Mouse (Mus musculus) c-Kit-positive CD71-positive TER-119-negative erythroid progenitor cells, embryonic 14.5 days (primary cell): Measurements from ENCODE around the gene Abcg4.
"Not testable (repeated sequence)": the region's sequence is repeated elsewhere in the genome, so short reads cannot be mapped to it uniquely, and the experiment has no call there.

ENCODE experiments used
- DNase-seq: peaks from one replicate; pipeline ENCODE4 v3.0.0-alpha.2; 2013; ENCODE audit warnings: low read depth

Abcg4 gene

DNA sequence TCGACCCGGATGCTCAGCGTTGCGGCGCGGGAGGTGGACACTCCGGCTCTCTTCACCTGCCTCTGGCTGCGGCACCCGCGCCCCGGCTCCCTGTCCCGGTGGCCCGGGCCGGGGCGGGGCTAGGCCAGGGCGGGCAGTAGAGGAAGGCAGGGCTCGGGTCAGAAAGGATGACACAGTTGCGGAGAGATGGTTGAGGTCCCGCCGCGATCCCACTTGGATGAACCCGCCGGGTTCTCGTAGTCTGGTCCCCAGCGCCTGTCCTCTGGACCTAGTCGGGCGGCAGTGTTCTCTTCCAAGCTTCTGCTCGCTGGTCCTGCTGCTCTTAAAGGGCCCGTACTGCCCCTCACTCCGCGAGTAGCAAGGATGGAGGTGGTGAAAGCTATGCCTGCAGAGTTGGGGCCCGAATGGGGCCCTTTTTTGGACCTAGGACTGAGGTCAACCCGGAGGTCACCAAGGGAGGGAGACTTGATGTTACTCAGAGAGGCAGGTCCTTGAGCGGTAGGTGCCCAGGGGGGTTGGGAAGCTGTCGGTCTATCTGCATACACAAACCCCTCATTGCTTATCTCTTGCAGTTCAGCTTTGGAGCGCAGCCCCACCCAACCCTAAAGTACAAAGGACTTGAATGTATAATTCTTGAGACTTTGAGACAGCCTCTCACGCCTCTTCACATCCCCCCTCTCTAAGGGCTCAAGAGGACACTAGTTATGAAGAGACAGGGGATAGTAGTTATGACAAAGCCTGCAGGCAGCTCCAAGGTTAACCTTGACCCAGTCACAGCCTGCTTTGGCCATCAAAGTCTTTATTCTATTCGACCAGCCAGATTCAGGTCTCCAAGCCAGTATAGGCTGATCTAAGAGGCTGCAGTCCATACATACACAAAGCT is at the start of gene Abcg4:
Gene Abcg4 (minus strand): TSS at position 540 of the 883 bp plus-strand sequence.
- DNase-seq = peak; percentile 85

DNA sequence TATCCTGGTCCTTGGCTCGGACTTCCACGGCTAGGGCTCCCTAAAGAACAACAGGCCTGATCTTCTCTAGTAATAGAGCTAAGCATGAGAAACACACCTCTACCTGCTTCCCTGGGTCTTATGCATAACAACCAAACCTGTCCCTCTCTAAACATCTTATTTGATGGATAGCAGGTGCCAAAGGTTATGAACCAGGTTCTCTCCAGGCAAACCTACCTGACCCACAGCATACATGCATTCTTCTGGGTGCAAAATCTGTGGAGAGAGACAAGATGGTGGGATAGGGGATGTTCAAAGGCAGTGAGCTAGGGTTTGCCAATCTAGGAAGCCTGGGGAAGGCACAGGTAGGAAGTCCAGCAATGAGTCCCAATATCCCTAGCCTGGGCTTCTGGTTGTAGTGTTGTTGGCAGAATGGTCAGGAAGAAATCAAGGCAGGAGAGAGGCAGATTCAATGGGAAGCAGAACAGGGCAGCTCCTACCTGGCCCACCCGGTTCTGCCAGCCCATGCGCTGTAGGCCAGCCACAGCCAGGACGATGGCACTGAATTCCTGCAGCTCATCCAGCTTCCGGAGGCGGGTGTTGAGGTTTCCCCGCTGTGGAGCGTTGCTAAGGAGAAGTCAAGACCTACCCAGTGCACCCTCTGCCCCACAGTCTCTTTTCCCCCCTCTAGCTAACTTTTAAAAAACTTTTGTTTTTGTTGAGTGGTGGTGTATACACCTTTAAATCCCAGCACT is 49.2 kb upstream of the Abcg4 start:
- DNase-seq = no peak

DNA sequence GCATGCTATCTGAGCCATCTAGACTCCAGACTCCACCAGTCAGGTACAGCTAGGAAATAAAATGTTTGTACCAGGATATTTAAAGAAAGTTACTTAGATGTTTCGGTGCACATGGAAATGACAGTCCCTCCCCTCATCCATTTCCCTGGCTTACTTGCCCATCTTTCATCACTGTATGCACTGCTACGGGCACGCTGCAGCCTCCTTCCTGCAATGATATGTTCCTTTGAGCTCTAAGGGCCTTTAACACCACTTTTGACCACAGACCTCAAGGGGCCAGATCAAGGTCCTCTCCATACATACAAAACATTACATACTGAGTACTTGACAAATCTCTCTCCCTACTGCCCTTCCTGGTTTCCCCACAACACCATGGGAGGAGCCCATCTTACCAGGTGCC is 48.5 kb upstream of the Abcg4 start:
- DNase-seq = no peak

- DNase-seq = not testable (repeated sequence)
Measured at GRCm38 (mm10) chr9:44336513-44336912, 48.1 kb upstream of the Abcg4 start.

GRCm38 (mm10) chr9:44336093-44336406 is 47.6 kb upstream of the Abcg4 start:
- no peak for DNase-seq

DNA sequence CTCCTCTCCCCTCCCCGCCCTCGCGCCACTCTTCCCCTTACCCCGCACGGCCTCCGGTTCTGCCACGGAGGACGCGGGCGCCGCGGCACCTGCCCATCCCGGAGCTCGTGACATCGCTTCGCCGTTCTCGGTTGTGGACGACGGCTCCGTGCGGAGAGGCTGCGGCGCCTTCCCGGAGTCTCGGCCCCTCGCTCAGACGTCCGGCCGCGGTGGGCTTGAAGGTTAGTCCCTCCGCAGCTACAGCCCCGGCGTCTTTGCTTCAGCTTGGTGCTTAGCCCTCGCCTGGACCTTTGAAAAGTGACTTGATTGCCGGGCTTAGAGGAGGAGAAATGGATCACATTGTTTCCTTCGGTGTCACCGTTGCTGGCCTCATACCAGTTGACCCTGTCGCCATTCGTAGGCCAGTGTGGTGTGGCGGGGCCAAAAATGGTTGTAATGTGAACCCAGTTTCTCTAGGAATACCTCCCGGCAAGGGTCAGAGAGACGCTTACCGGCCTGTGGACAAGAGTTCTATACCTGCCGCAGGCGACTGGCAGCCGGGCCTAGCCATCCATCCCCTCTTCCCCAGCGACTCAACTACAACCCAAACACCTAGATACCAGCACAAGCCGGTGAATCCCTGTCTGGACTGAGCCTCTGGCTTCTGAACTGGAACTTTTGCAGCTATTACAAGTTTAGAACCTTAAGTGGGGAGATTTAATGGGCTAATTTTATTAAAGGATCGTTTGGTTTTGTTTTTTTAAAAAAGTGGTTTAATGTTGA is 47.1 kb upstream of the Abcg4 start:
- no peak for DNase-seq

DNA sequence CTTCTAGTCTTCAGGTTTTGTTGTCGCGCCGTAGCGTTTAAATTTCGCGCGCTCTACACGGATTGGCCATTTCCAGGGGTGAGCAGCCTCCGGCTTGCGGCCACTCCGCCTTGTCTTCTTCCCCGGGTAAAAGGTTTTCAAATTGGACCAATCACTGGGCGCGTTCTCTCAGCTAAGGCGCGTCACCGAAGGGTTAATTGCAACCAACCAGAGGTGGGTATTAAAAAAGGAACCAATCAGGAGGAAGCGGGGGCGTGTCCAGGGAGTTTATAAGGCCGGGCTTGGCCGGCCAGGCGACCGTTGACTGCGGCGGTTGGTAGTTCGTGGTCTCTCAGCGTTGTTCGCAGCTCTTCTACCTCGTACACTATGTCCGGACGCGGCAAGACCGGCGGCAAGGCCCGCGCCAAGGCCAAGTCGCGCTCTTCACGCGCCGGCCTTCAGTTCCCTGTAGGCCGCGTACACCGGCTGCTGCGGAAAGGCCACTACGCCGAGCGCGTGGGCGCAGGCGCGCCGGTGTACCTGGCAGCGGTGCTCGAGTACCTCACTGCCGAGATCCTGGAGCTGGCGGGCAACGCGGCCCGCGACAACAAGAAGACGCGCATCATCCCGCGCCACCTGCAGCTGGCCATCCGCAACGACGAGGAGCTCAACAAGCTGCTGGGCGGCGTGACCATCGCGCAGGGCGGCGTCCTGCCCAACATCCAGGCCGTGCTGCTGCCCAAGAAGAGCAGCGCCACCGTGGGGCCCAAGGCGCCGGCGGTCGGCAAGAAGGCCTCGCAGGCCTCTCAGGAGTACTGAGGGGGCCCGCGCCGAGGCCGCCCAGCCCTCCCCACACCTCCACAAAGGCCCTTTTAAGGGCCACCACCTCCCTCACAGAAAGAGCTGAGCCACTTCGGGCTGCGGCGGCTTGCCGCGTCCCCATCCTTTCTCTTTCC is 46.2 kb upstream of the Abcg4 start, which contains the start of gene H2afx:
Gene H2afx (plus strand): TSS at position 299 of the 935 bp plus-strand sequence.
- DNase-seq = peak; percentile 100

- no peak for DNase-seq
Measured at GRCm38 (mm10) chr9:44332918-44333638, 44.7 kb upstream of the Abcg4 start.

GRCm38 (mm10) chr9:44330736-44331135 is 42.3 kb upstream of the Abcg4 start:
- DNase-seq = no peak

DNA sequence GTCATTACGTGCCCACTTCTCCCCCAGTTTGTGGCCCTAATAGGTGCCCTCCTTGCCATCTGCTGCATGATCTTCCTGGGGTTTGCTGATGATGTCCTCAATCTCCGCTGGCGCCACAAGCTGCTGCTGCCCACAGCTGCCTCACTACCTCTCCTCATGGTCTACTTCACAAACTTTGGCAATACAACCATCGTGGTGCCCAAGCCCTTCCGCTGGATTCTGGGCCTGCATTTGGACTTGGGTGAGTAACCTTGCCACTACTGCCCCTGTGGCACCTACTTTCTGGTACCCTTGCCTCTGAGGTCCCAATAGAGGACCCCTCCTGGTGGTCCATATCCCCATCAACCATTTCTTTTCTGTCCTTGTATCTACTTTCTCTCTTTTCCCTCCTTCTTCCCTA is 39.5 kb upstream of the Abcg4 start:
- DNase-seq = no peak

DNA sequence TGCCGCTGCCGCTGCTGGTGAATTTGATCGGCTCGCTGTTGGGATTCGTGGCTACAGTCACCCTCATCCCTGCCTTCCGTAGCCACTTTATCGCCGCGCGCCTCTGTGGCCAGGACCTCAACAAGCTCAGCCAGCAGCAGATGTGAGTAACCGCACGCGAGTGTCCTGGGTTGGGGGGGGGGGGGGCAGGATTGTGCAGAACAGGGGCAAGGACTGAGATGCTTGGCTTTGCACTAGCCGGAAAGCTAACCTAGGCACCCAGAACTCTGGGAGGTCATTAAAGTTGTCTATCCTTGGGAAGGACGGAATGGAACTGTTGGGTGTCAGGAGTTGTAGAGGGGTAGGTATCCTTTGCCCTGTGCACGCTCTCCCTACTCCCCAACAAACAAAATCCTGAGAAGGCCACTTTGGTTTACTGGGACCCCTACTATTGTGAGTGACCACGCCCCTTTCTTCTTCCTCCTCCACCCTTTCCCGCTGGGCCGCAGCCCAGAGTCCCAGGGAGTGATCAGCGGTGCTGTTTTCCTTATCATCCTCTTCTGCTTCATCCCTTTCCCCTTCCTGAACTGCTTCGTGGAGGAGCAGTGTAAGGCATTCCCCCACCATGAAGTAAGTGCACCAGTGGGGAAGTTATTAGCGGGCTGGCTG is 38.8 kb upstream of the Abcg4 start:
- DNase-seq = no peak

- DNase-seq = peak; percentile 79
Measured at GRCm38 (mm10) chr9:44326371-44327063, 38.1 kb upstream of the Abcg4 start.

DNA sequence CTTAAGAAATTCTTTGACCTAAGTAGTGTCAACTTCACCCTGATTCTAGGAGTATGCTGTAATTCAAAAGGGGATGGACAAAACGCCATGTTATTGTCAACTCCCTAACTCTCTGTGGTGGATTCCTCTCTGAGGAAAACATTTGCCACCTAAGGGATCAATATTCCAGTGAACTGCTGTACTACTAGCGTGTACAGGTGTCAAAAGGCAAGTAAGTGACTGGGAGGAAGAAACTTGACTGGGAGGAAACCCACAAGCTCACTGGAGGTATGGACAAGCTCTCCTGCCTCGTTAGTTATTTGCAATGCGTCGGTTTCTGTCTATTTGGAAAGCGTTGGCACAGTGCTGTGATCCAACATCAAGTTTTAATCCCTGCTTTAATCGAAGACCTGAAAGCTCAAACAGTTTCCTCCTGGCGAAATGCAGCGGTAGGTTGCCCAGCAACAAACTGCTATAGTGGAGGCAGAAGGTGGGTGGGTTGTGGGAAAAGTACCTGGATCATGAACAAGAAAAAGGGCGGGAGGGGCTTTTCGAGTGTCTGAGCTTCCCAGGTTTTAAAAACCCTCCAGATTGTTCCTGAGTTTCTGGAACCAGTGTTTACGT is 37.5 kb upstream of the Abcg4 start, which contains the start of gene Dpagt1:
Gene Dpagt1 (plus strand): TSS at position 252 of the 603 bp plus-strand sequence.
- no peak for DNase-seq

GRCm38 (mm10) chr9:44325032-44325767 is 36.8 kb upstream of the Abcg4 start:
- DNase-seq = not testable (repeated sequence)

- no peak for DNase-seq
Measured at GRCm38 (mm10) chr9:44324147-44324546, 35.7 kb upstream of the Abcg4 start.

- not testable (repeated sequence) for DNase-seq
Measured at GRCm38 (mm10) chr9:44323656-44324055, 35.2 kb upstream of the Abcg4 start.

DNA sequence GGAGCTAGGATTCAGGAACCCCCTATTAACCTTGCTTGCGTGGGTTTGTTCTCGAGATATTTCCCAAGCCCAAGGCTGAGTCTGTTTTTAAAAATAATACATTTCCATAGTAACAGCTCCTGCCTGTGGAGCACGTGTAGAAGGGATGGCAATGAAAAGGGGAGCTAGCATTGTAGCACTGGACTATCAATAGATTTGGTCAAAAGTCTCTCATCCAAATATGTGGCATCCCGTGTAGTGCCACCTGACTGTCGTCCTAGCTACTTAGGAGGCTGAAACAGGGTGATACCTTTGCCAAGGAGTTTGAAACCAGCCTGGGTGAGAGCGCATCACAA is 32.4 kb upstream of the Abcg4 start:
- no peak for DNase-seq
